Mouse (Mus musculus) heart, postnatal 0 days (tissue): ENCODE results near the gene Apoa5.

ENCODE experiments used
- CTCF ChIP-seq: IDR thresholded peaks from 2 replicates; pipeline ENCODE4 v1.5.1; 2016; ENCODE audit warnings: antibody characterized with exemption, control low read depth, low read depth
- EP300 ChIP-seq: IDR thresholded peaks from 2 replicates; pipeline ENCODE4 v1.6.1; 2016; ENCODE audit warnings: antibody characterized with exemption, low read depth

DNA sequence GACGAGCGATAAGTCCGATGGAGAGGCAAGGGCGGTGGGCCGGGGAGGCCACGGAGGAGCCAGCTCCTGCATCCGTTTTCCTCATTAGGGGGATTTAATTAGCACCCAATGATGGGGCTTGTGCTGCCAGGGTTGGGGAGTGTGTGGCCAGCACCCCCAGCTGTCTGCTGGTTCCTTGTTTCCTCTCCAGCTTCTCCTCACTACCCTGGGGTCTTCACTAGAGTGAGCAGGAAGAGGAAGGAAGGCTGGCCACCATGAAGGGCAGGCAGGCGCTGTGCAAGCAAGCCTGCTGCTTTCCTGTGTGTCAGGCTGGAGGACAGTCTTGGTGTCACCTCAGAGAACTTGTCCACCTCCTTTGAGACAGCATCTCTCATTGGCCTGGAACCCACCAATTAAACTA lies 48.5 kb downstream of the Apoa5 start:
- TF ChIP-seq CTCF (no peak), EP300 (no peak)
